Mouse (Mus musculus) liver, adult 2 months (tissue): Measurements from ENCODE around the gene Pard3. TPM values are rescaled to one million over a fixed set of nuclear protein-coding genes. Genes with fewer than 3 reads are reported as not detected.

ENCODE experiments used
- DNase-seq: peaks from one replicate; pipeline ENCODE4 v3.0.0-alpha.2; 2011; ENCODE audit warnings: low read depth, low spot score; ENCODE audit errors: extremely low read depth
- H3K27ac ChIP-seq: fragments of 200-500 bp; replicated peaks from 2 replicates; pipeline ENCODE4 v1.5.1; 2012; ENCODE audit warnings: low read depth, mild to moderate bottlenecking, control low read depth, inconsistent platforms, low read length; ENCODE audit not compliant: insufficient read depth
- H3K27me3 ChIP-seq: fragments of 200-500 bp; 2 replicates; pipeline ENCODE4 v1.6.1; 2012; ENCODE audit warnings: mild to moderate bottlenecking, moderate library complexity, low read length, inconsistent platforms; ENCODE audit not compliant: control insufficient read depth, insufficient read depth
- H3K36me3 ChIP-seq: fragments of 200-500 bp; 2 replicates; pipeline ENCODE4 v1.6.1; 2012; ENCODE audit warnings: low read length, inconsistent platforms; ENCODE audit not compliant: control insufficient read depth, insufficient read depth
- H3K4me1 ChIP-seq: fragments of 200-500 bp; 2 replicates; pipeline ENCODE4 v1.6.1; 2011; ENCODE audit warnings: low read length; ENCODE audit not compliant: control insufficient read depth, insufficient read depth
- H3K4me3 ChIP-seq: fragments of 200-500 bp; 2 replicates; pipeline ENCODE4 v1.5.1; 2011; ENCODE audit warnings: low read depth, mild to moderate bottlenecking, control low read depth, low read length, moderate library complexity; ENCODE audit not compliant: insufficient read depth
- H3K79me2 ChIP-seq: fragments of 200-500 bp; 2 replicates; pipeline ENCODE4 v1.6.1; 2012; ENCODE audit warnings: inconsistent platforms, mild to moderate bottlenecking, low read length, moderate library complexity; ENCODE audit not compliant: control insufficient read depth, insufficient read depth
- H3K9ac ChIP-seq: fragments of 200-500 bp; 2 replicates; pipeline ENCODE4 v1.6.1; 2012; ENCODE audit warnings: low read depth, mild to moderate bottlenecking, control low read depth, inconsistent platforms, low read length
- CTCF ChIP-seq: fragments of 200-500 bp; IDR thresholded peaks from 2 replicates; pipeline ENCODE4 v1.5.1; 2011; ENCODE audit warnings: low read depth, low read length, control low read depth
- POLR2A ChIP-seq: fragments of 200-500 bp; IDR thresholded peaks from 2 replicates; pipeline ENCODE4 v1.6.1; 2011; ENCODE audit warnings: low read length, control low read depth; ENCODE audit not compliant: insufficient read depth; ENCODE audit errors: extremely low read depth
- WGBS: fragments of 180-500 bp; shearing (Covaris S2); methylation state at CpG from one replicate; pipeline ENCODE4 v1.1.7; 2018; 5-methylcytosine and 5-hydroxymethylcytosine counted together
- polyA plus RNA-seq: library from polyadenylated mRNA; depleted of rRNA; stranded (reverse); fragments of >200 nt; gene quantifications from 2 replicates; pipeline ENCODE4 v1.2.3, GENCODE M21; 2012
- total RNA-seq: library from RNA; depleted of rRNA; stranded (reverse); fragments of >200 nt; gene quantifications from 2 replicates; pipeline ENCODE4 v1.2.3, GENCODE M21; 2014

Gene Pard3
- total and polyA plus RNA-seq, 2 experiments: 47.4 to 61.4 TPM

- 33% methylated on average over 3 of the region's 3 CpGs for WGBS
- no peak for TF ChIP-seq POLR2A
- no peak overlapping the region for H3K4me3 ChIP-seq
- H3K27ac ChIP-seq: no peak overlapping the region
- peaks cover 10% of the 10 kb centered on the region for H3K4me1 ChIP-seq
- DNase-seq: peak; percentile 62
- H3K36me3 ChIP-seq: no peaks in the 10 kb centered on the region
- no peaks in the 10 kb centered on the region for H3K27me3 ChIP-seq
- no peak overlapping the region for H3K9ac ChIP-seq
- peaks cover 57% of the 10 kb centered on the region for H3K79me2 ChIP-seq
These were observed 88.0 kb downstream of the Pard3 start for GRCm38 (mm10) chr8:127151706-127152105.

DNA sequence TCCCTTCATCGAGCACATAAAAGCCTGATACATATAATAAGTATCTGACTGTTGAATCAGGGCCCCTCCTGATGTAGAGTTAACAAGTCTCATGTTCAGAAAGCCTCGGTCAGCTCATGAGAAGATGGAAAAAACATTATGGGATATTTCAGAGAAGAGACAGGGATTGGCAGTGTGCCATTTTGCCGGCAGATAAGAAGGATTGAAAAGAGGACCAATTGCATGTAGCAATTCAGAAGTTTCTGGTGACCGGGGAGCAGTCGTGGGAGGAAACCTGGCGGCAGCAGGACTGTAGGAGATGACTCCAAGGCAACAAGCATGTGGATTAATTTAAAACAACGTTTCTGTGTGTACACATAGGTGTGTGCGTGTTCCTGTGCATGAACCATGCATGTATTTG lies 93.4 kb downstream of the Pard3 start:
- Histone ChIP-seq H3K27ac (no peak overlapping the region), H3K27me3 (no peaks in the 10 kb centered on the region), H3K4me1 (peaks cover 10% of the 10 kb centered on the region), H3K9ac (no peak overlapping the region), H3K36me3 (no peaks in the 10 kb centered on the region), H3K79me2 (peaks cover 50% of the 10 kb centered on the region), H3K4me3 (no peak overlapping the region)
- peak; percentile 58 for DNase-seq
- WGBS: 17% methylated on average over 8 of the region's 8 CpGs
- no peak for TF ChIP-seq POLR2A
- no peak for TF ChIP-seq CTCF

GRCm38 (mm10) chr8:127159421-127159966 lies 95.8 kb downstream of the Pard3 start:
- Histone ChIP-seq H3K36me3 (no peaks in the 10 kb centered on the region), H3K9ac (no peak overlapping the region), H3K4me1 (peaks cover 10% of the 10 kb centered on the region), H3K27ac (no peak overlapping the region), H3K27me3 (no peaks in the 10 kb centered on the region), H3K4me3 (no peak overlapping the region), H3K79me2 (peaks cover 44% of the 10 kb centered on the region; the same call in 1 of the 2 replicates)
- no peak for DNase-seq
- TF ChIP-seq CTCF (no peak), POLR2A (no peak)
- WGBS: 33% methylated on average over 3 of the region's 3 CpGs

- H3K27ac ChIP-seq: no peak overlapping the region
- no peak overlapping the region for H3K4me3 ChIP-seq
- DNase-seq: no peak
- H3K9ac ChIP-seq: no peak overlapping the region
- no peaks in the 10 kb centered on the region for H3K27me3 ChIP-seq
- peaks cover 12% of the 10 kb centered on the region for H3K4me1 ChIP-seq
- TF ChIP-seq CTCF (no peak), POLR2A (no peak)
- H3K36me3 ChIP-seq: no peaks in the 10 kb centered on the region
- H3K79me2 ChIP-seq: peaks cover 40% of the 10 kb centered on the region; the same call in 1 of the 2 replicates
- 74% methylated on average over 7 of the region's 7 CpGs for WGBS
These were observed 98.2 kb downstream of the Pard3 start for GRCm38 (mm10) chr8:127161854-127162253.

GRCm38 (mm10) chr8:127162821-127163220 lies 99.1 kb downstream of the Pard3 start:
- Histone ChIP-seq H3K79me2 (peaks cover 32% of the 10 kb centered on the region; the same call in 1 of the 2 replicates), H3K9ac (no peak overlapping the region), H3K36me3 (no peaks in the 10 kb centered on the region), H3K4me3 (no peak overlapping the region), H3K27me3 (no peaks in the 10 kb centered on the region), H3K27ac (no peak overlapping the region), H3K4me1 (peaks cover 8% of the 10 kb centered on the region)
- TF ChIP-seq CTCF (no peak), POLR2A (no peak)
- DNase-seq: no peak
- WGBS: 43% methylated on average over 1 of the region's 1 CpGs

- no peaks in the 10 kb centered on the region for H3K36me3 ChIP-seq
- peaks cover 10% of the 10 kb centered on the region for H3K4me1 ChIP-seq
- no peak for TF ChIP-seq CTCF
- TF ChIP-seq POLR2A: no peak
- whole genome bisulfite sequencing: 43% methylated on average over 12 of the region's 12 CpGs
- no peaks in the 10 kb centered on the region for H3K27me3 ChIP-seq
- peaks cover 28% of the 10 kb centered on the region; the same call in 1 of the 2 replicates for H3K79me2 ChIP-seq
- no peak overlapping the region for H3K9ac ChIP-seq
- H3K27ac ChIP-seq: no peak overlapping the region
- DNase-seq: peak; percentile 60
- H3K4me3 ChIP-seq: no peak overlapping the region
These were observed 100.9 kb downstream of the Pard3 start for GRCm38 (mm10) chr8:127164326-127165280.
